In the genomic region with DNA sequence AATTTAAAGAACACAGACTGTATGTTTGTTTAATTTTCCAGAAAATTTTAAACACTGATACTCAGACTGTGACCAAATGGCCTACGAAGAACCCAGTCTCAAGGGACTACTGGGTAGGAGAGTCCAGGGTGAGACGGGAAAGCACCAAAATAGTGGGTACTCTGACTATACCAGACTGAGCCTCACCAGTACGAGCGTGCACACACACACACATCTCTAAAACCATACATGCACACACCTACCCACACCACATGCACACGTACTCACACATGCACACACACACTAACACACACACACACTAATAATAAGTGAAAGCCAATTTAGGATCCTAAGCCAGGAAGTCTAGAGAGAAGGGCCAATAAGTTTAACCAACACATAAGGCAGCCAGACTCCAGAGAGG, we compare ENCODE assay signal across 14 mouse cellular contexts.
"Had no signal": no experiment of that assay in that cellular context is flagged by ENCODE, and none has a peak within 500 bp of the region (broad histone marks: within the 10 kb centered on the region; RNA-seq: fewer than 3 reads in every experiment).

No protein-coding gene starts in this region.

- H3K9ac ChIP-seq: liver, embryonic 15.5 days; lung, embryonic 15.5 days had no signal

- H3K27ac ChIP-seq: kidney, postnatal 0 days; layer of hippocampus, adult 2 months; liver, embryonic 15.5 days; lung, embryonic 15.5 days had no signal

- H3K9me3 ChIP-seq: liver, embryonic 15.5 days; lung, embryonic 15.5 days; midbrain, embryonic 10.5 days had no signal

- H3K4me1 ChIP-seq: liver, embryonic 15.5 days had no signal

- H3K4me2 ChIP-seq: liver, embryonic 15.5 days; lung, embryonic 15.5 days had no signal

- DNase-seq: kidney, adult 18-20 months; kidney, postnatal 4 days; left cerebral cortex, postnatal 4 days; midbrain, embryonic 14.5 days; retina, postnatal 1 day; right cerebral cortex, postnatal 4 days; spleen, adult 18-20 months; thymus, postnatal 36 days had no signal

- H3K36me3 ChIP-seq: liver, embryonic 15.5 days; lung, embryonic 15.5 days; midbrain, embryonic 10.5 days had no signal

- H3K4me3 ChIP-seq: layer of hippocampus, adult 2 months; liver, embryonic 15.5 days; lung, embryonic 15.5 days; midbrain, embryonic 10.5 days; myocyte had no signal

- H3K27me3 ChIP-seq: liver, embryonic 15.5 days; lung, embryonic 15.5 days had no signal
